Mouse (Mus musculus) inflammation-experienced regulatory T-cells, adult 16 weeks (primary cell): ENCODE results near the gene Vangl1. TPM values are rescaled to one million over a fixed set of nuclear protein-coding genes. Genes with fewer than 3 reads are reported as not detected.

Experiments
- polyA plus RNA-seq: library from polyadenylated mRNA; unstranded; fragments of 100-300 nt; shearing (Covaris generic); gene quantifications from one replicate; pipeline ENCODE4 v1.2.1, GENCODE M21; 2017

Gene Vangl1
- 0.34 TPM for polyA plus RNA-seq

GRCm38 (mm10) chr3:102203781-102204721, at the start of gene Vangl1:
Gene Vangl1 (minus strand): TSS chr3:102204693.

Other genes with a start within 250 kb of the Vangl1 start
- gene Nhlh2, start 194.6 kb downstream of the Vangl1 start, polyA plus RNA-seq = not detected
- not detected for gene Casq2, start 118.3 kb downstream of the Vangl1 start, polyA plus RNA-seq